Mouse (Mus musculus): ENCODE results near the gene Gm30302.

The Gm30302 gene

GRCm38 (mm10) chr13:49736430-49736829 is 62.4 kb downstream of the Gm30302 start:
- DNase-seq (ENCODE audit: low spot score): no peak
